Mouse (Mus musculus): ENCODE measurements at regions not wholly inside any gene's neighbourhood (a gene's known extent, or its start where the extent isn't known, plus 50 kb on each side); places are given as distances from the start of the nearest gene placed in this dataset.

- DNase-seq: no peak
These were observed 207.1 kb downstream of the Epha4 start for GRCm38 (mm10) chr1:77307745-77308144.

- DNase-seq: no peak
These were observed 201.8 kb downstream of the Epha4 start for GRCm38 (mm10) chr1:77313119-77313518.

- no peak for DNase-seq
These were observed 199.5 kb downstream of the Epha4 start for GRCm38 (mm10) chr1:77315347-77315746.

GRCm38 (mm10) chr1:77316198-77316597 is 198.7 kb downstream of the Epha4 start:
- no peak for DNase-seq
